Mouse (Mus musculus) cerebral cortex, adult 2 months (tissue): ENCODE results near the gene Alg3.

Source experiments
- WGBS: fragments of 180-500 bp; shearing (Covaris S2); methylation state at CpG from one replicate; pipeline ENCODE4 v1.1.7; 2018; 5-methylcytosine and 5-hydroxymethylcytosine counted together

The Alg3 gene

DNA sequence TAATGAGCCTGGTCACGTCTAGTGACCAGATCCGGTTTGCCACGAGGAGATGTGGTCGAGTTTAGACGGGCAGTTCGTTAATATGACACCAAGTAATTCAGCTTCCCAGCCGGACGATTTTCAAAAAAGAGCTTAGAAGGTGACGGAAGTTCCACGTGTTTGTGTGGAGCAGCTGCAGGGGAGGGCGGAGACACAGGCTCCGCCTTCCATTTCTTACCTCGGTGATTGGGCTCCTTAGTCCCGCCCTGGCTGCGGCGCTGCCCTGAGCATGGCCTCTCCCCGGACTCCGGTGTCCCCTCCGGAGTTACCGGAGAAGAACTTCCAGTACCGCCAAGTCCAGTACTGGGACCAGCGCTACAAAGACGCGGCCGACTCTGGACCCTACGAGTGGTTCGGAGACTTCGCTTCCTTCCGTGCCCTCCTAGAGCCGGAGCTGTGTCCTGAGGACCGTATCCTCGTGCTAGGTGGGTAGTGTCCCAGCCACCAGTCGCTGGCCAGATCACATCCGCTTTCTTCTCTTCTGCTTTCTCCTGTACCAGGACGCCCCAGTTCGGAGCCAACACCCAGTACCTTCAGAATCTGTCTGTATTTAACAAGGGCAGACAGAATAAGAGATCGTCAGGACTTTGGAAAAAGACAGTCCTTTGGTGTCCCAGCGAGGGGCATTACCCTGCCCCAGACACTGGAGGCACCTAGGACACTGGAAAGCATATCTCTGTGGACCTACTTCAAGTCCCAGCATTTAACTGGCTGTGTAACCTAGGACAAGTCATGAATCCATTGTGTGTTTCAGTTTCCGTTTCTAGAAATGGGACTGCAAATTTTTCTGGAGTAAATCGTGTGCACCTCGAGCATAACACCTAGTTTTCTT is at the start of gene Alg3, which contains the start of the genes Eef1akmt4 and Gm49333:
Alg3 (minus strand) TSS at position 379 of the 871 bp plus-strand sequence.
Eef1akmt4 (plus strand) TSS at position 237 of the 871 bp plus-strand sequence.
Gm49333 (plus strand) TSS at position 254 of the 871 bp plus-strand sequence.
- WGBS = 1% methylated on average over 41 of the region's 41 CpGs

DNA sequence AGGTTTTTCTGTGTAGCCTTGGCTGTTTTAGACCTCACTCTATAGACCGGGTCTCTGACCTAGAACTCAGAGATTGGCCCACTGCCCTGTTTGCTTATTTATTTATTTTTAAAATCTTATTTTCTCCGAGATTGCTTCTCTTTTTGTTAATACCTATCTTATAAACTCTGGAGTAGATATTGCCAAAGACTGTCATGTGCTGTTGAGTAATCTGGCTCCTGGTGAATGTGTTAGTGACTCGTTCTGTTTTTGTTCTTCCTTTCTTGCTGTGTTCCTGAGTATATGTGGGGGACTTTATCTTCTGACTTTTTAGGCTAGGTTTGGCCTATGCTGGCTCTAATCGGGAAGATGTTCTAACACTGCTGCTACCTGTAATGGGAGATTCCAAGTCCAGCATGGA is 46.1 kb upstream of the Alg3 start:
- 73% methylated on average over 4 of the region's 4 CpGs for WGBS

DNA sequence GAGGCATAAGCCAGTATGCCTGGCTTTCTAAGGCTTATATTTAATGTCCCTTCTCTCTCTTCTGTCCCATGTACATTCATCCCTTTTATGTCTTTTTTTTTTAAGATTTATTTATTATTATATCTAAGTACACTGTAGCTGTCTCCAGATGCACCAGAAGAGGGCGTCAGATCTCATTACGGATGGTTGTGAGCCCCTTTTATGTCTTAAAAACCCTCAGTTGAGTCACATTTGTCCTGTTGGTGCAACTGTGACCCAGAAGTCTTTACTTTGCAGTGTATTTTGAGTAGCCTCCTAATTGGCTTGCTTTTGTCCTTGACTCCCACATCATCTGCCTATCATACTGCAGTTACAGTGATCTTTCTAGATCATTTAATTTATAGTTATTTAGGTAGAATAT is 41.8 kb upstream of the Alg3 start:
- WGBS = 40% methylated on average over 2 of the region's 2 CpGs

DNA sequence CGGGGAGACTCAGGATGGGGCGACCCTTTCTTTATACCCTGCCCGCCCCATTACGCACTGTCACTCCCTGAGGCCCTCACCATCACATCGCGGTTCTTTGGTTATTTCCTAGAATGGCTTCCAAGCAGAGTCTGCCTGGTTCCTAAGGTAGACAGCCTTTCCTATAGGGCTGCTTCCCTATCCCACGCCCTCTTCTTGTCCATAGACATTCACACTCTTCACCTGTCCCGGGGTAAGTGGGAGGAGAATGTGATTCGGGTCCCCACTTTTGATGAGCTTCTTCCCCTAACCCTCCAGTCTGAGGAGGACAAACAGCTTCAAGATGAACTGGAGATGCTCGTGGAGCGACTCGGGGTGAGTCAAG is 40.4 kb upstream of the Alg3 start:
- 5% methylated on average over 12 of the region's 12 CpGs for WGBS

DNA sequence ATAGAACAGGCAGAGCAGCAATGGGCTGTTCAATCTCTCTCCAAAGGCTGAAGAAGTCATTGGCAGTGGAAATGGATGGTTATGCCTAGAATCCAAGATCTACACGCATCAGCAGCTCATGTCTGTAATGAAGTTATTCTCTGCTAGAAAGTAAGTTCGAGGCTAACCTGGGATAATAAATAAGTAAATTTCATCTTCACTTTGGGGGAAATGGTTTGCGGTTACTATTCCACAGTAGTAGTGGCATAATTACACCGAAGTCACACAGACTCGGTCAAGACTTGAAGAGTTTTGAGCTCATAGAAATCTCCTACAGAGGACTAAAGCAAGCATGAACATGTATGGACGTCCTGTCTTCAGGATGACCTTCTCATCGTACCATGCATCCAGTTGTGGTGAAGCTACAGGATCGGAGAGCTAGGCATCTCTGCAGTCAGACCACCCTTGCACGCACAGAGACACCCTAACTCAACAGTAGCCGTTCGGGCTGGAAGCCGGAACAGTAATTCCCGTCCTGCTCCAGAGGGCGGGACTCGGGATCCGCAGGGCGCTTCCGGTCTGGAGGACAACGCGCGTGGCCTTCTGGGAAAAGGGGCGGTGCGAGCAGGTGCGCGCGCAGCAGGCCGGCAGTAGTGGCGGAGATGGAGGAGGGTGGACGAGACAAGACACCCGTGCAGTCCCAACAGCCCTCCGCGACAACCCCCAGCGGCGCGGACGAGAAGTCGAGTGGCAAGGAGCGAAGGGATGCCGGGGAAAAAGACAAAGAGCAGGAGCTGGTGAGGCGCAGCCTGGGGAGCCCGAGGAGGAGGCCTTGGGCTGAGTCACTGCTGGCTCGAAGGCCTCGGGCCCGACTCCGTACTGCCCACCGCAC is 39.8 kb upstream of the Alg3 start, which contains the start of gene Psmd2:
Psmd2 (plus strand) TSS at position 577 of the 871 bp plus-strand sequence.
- WGBS = 1% methylated on average over 46 of the region's 46 CpGs

DNA sequence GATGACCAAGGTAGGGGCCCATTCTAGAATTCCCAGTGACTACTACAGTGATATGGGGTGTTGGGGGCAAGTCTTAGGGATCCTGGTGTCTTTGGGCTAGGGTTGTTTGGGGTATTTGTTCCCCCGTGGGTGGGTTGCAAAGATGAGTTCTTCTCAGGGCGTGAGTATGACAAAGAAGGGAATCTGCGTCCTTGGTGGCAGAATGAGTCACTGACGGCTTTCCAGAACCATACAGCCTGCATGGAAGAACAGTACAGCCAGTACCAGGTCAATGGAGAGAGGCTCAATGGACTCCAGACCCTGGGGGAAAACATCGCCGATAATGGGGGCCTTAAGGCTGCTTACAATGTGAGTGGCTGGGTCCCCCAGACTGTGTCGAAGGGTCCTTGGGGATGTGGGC is 32.4 kb upstream of the Alg3 start:
- 87% methylated on average over 7 of the region's 7 CpGs for WGBS

DNA sequence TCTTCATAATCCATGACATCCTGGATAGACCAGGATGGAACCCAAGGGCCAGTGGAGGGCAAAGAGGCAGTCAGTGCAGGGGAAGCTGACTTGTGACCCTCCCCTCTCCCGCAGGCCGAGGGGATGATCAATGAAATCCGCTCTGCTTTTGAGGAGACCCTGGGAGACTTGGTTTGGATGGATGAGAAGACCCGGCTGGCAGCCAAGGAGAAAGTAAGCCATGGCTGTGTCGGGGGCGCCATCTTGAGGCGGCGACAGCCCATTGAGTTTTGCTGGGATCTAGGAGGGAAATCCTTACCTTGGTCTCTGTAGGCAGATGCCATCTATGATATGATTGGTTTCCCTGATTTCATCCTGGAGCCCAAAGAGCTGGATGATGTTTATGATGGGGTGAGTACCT is 30.6 kb upstream of the Alg3 start:
- under 1% methylated on average over 8 of the region's 8 CpGs for WGBS

DNA sequence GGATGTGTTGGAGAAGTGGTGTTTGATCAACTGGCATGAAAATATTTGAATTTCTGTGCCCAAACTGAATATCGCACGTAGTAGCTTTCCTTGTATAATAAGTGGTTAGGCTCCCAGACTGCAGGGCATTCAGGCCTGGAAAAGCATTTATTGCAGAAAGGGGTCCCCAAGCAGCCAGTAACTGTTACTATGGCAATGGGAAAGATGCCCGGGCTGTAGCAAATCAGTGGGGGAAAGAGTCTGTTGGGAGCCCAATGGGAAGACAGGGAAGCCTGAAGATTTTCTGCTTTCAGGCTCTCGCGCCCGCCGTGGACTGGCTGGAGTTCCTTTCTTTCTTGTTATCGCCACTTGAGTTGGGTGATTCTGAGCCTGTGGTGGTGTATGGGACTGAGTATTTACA is 26.8 kb upstream of the Alg3 start:
- WGBS = 30% methylated on average over 8 of the region's 8 CpGs

DNA sequence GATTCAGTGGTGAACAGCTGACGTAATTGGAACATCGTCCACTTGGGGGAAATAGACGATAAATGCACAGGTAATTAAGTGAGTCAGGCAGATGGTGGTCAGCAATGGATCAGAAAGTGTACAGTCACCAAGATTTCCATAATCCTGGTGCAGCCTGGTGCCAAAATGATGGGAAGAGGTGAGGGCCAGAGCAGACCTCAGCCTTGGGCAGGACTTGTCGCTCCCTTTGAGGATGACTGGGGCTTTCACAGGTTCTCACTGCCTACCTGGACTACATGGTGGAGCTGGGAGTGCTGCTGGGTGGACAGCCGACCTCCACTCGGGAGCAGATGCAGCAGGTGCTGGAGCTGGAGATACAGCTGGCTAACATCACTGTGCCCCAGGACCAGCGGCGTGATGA is 25.9 kb upstream of the Alg3 start:
- 87% methylated on average over 8 of the region's 8 CpGs for WGBS

DNA sequence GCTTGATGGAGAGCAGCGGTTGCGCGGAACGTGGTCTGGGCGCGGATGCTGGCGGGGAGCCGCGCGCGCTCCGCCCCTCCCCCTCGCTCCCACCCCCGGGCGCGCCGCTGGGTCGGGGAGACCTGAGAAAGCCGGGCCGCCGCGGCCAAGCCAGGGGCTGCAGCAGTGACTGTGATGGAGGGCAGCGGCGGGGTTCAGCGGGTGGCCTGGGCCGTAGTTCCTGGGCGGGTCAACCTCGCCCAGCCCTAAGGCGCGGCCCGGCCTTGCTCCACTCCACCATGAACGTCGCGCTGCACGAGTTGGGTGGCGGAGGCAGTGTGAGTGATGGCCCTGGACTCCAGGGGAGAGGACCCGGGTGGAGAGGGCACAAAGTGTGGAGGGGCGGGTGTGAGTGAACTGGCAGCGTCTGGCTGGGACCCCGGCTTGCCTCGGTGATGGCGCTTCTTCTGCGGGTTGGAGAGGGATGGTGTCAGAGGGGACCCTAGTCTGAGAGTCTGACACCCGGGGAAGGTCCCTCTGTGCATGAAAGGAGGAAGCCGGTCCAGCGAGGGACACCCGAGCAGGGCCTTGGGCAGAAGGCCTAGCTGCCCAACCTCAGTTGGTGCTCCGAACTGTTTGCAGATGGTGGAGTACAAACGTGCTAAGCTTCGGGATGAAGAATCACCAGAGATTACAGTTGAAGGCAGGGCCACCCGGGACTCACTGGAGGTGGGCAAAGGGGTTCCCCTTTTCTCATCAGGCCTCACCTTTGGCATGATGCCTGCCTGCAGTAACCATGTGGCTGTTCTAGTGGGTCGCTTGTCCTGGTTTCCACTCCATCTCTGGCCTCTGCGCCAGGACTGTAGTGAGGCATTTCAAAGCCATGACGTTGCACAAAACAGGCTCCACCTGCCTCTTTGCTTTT is 18.4 kb upstream of the Alg3 start, which contains the start of gene Ece2:
Ece2 (plus strand) TSS at position 98 of the 904 bp plus-strand sequence.
- 7% methylated on average over 54 of the region's 54 CpGs for WGBS

DNA sequence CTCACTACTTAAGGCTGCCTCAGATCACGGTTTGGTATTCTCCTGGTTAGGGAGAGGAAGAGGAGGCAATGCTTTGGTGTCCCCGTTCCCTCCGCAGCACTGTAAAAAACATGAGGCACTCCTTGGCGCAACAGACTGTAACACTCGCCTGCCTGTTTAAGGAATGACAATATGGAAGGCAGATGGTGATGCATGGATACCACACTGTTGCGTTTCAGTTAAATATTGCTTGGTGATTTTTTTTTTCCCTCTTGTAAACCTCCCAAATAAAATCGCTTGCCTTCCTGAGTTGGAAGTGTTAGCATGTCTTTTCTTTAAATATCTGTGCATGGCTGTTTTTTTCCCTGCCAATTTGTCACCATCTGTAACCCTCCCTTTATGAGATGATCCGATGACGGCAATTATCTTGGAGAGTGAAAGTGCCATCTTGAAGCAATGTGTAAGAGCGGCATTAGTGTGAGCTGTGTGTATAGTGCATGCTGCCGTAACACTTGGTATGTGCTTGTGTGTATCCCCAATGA is 17.4 kb upstream of the Alg3 start:
- WGBS = 41% methylated on average over 11 of the region's 11 CpGs

DNA sequence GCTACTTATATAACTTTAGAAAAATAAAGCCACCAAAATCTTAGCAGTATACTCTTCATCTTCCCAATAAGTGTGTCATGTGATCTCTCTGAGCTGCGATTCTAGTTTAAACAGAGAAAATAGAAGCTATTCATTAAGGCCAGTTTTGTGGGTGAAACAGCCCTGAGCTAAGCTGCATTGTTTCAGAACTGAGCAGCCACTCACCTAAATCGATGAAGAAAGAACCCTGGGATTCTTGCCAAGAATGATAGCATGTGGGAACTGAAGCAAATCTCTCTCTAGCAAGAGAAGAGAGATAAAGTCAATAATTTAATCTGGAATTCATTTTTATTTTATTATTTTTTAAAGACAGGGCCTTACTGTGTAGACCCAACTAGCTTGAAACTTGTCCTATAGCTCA is 11.7 kb upstream of the Alg3 start:
- WGBS = 25% methylated on average over 2 of the region's 2 CpGs

DNA sequence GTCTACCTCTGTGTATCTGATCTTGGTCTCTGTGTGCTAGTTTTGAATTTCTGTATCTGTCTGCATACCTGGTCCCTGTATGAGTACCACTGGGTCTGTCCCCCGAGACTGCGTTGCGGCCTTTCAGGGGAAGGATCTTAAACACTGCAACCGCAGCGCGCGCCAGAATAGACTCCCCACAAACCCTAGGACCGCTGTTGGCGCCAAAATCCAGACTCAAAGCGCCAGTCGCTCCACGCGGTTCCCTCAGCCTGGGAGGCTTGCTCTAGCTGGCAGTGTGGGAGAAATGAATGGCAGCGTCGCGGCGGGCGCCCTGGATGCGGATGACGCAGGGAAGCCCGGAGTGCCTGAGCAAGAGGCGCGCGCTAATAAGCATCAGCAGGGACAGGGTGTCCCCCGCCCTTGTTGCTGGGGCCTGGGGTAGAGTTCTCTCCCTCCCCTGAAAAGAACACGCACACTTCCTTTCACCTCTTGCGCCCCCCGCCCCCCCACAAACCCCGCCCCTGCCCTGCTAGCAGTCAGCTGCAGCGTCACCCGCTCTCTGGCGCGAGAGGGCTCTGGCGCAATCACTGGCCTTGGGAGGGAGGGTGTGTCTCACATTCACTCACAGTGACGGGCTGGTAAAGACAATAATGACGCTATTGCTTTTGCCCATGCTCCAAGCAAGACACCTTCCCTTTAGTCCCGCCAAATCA is 10.6 kb upstream of the Alg3 start:
- under 1% methylated on average over 37 of the region's 37 CpGs for WGBS

DNA sequence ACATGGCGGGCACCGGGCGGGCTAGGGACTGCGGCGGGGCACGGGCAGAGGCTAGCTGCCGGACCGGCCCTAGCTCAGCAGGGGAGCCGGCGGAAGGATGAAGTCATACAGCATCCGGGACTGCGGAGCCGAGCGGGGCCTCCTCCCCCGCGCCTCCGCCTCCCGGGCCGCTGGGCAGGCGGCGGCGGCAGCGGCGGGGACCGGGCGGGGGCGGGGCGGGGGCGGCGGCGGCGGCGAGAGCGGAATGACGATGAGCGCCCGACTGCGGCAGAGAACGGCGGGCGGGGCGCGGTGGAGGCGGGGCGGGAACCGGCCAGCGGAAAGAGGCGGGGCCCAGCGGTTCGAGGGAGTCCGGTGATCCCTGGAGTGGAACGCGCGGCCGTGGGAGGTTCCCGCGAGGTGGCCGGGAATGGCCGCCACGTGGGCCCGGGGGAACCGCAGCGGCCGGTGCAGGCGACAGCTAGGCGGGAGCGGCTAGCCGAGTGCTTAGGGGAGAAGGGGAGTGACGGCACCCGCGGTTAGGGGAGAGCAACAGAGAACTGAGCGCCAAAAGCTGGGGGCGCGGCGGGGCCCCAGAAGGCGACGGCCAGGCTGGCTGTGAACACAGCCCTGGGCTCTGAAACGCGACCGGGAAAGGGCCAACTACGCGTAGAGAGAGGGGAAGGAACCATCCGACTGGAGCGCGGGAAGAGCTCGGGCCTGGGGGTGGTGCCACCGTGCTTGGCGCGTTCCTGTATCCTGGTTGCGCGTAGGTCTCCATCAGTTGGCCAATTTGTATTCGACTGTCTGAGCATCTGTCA is 9.9 kb upstream of the Alg3 start, which contains the start of gene Camk2n2:
Camk2n2 (minus strand) TSS at position 97 of the 800 bp plus-strand sequence.
- WGBS = under 1% methylated on average over 92 of the region's 92 CpGs

DNA sequence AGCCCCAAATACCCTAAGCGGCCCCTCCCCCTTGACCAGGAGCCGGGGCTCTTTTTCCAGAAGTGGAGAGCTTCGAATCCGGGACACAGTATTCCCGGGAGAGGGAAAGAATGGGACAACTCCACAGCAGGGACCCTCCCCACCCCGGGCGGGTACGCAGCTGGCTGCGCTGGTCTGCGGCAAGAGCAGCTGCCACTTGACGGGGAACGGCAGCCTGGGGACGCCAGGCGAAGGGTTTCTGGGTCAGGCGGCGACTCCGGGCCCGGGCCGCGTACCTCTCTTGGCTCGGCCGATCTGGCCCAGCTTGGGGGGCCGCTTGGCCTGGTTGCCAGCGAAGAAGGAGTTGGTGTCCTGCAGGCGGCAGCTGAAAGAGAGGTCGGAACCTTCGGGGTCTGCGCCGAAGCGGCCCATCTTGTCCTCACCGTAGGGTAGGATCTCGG is 9.2 kb upstream of the Alg3 start:
- WGBS = under 1% methylated on average over 32 of the region's 32 CpGs

DNA sequence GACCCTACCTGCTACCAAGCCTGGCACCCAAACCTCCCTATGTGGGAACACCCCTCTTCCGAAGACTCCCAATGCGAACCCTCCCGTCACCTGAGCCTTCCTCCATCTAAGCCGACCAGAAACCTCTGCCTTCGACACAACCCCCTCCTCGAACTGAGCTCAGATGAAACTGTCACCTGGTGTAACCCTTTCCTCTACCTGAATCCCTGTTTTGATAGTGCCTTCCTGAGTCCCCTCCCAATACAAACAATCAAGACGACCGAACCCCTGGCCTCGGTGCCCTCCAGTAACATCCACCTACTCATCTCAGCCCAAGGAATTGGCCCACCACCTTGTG is 8.8 kb upstream of the Alg3 start:
- 2% methylated on average over 9 of the region's 9 CpGs for WGBS

DNA sequence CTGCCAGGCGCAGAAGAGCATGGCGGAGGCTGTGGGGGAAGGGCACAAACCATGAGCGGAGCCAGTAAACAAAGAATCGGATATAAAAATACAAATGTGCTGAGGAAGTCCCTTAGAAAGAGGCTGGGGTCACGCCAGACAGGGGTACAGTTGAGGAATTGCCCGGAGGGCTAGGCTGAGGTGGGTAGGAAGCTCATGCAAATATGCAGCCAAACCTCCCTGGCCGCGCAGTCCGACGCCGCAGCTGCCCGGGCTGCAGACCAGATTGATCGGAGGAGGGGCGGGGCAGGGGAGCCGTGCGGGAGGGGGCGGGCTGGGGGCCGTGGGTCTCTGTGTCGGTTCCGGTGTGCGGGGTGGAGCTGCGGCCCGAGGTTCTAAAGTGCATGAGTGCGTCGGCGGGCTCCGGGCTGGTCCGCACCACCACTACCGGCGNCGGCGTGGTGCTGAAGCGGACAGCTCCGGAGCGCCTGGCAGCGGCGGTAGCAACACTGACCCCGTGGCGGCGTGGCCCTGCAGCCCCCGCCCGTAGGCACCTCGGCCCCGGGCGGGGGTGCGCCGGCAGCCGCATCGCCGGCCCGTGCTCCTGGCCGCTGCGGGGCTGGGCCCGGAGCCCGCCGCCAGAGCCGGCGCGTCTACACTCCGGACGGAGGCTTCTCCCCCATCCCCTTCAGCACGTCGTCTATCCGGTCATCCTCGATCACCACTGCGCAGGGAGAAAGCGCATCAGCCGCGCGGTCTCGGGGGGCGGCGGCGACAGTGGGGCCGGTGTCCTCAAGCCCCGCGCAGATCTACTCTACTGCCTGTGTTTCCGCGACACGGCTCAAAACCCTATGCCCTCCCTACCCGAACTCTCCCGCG is 8.2 kb upstream of the Alg3 start:
- 4% methylated on average over 82 of the region's 83 CpGs for WGBS

DNA sequence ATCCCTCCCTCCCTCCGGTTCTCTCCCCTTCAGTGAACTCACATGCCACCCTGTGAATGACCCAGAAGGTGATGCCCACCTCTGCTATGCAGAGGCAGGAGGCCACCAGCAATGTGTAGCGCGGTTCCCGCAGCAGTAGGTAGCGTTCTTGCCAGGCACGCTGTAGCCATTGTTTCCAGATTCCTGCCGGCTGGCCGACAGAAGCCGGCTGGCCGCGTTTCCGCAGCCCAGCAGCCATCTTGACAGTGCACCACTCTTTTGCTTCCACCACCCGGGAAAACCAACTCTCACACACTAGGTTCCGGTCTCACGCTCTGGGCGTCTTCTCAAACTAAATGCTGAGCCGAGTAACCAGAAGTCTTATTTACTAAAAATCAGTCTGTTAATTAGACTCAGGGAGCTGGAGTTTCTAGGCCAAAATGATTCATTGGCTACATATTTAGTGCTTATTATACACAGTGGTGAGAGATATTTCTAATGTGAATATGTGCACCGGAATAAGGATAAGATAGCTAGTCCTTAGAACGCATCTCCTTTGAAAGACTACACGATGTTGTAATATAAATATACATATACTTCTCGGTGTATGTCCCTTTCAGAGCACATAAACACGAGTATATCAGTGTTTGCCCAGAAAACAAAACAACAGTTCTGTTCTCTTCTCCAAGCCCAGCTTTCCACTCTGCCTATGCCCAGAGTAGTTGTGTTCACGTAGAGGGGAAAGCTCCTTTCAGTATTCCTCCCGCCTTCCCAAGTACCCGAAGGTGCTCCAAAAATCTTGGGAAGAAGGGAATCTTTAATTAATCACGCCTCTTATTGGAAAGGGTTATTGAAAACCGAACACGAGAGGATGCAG is 806 bp downstream of the Alg3 start:
- WGBS = under 1% methylated on average over 28 of the region's 28 CpGs
